Mouse (Mus musculus) forebrain, embryonic 14.5 days (tissue): ENCODE results near the gene Aktip. TPM values are rescaled to one million over a fixed set of nuclear protein-coding genes. Genes with fewer than 3 reads are reported as not detected.

Experiments
- ATAC-seq: fragments of 200-750 bp; cut with Nextera tagmentation; 2 replicates; pipeline ENCODE4 v1.8.0; 2017; ENCODE audit warnings: mild to moderate bottlenecking, moderate library complexity
- DNase-seq: peaks from one replicate; pipeline ENCODE4 v3.0.0-alpha.2; 2015; ENCODE audit warnings: low spot score
- H3K27ac ChIP-seq: fragments of 300-500 bp; sonication (generic); 2 replicates; pipeline ENCODE4 v1.5.1; 2014; ENCODE audit warnings: low read depth, mild to moderate bottlenecking, control low read depth, low read length, moderate library complexity
- H3K27me3 ChIP-seq: fragments of 300-500 bp; sonication (generic); replicated peaks from 2 replicates; pipeline ENCODE4 v1.6.1; 2014; ENCODE audit warnings: low read length, control low read depth, mixed read lengths; ENCODE audit not compliant: control insufficient read depth, insufficient read depth
- H3K36me3 ChIP-seq: fragments of 300-500 bp; sonication (generic); 2 replicates; pipeline ENCODE4 v1.6.1; 2014; ENCODE audit warnings: low read length, control low read depth; ENCODE audit not compliant: control insufficient read depth, insufficient read depth
- H3K4me1 ChIP-seq: fragments of 300-500 bp; sonication (generic); 2 replicates; pipeline ENCODE4 v1.6.1; 2014; ENCODE audit warnings: antibody characterized with exemption, low read length, control low read depth; ENCODE audit not compliant: control insufficient read depth, insufficient read depth
- H3K4me2 ChIP-seq: fragments of 300-500 bp; sonication (generic); 2 replicates; pipeline ENCODE4 v1.6.1; 2014; ENCODE audit warnings: mild to moderate bottlenecking, control low read depth, low read length
- H3K4me3 ChIP-seq: fragments of 300-500 bp; sonication (generic); 2 replicates; pipeline ENCODE4 v1.5.1; 2014; ENCODE audit warnings: low read depth, low read length, control low read depth
- H3K9ac ChIP-seq: fragments of 300-500 bp; sonication (generic); 2 replicates; pipeline ENCODE4 v1.6.1; 2014; ENCODE audit warnings: mild to moderate bottlenecking, low read length, control low read depth, moderate library complexity
- H3K9me3 ChIP-seq: fragments of 300-500 bp; sonication (generic); replicated peaks from 2 replicates; pipeline ENCODE4 v1.6.1; 2016; ENCODE audit warnings: low read length, control low read depth, mixed read lengths; ENCODE audit not compliant: control insufficient read depth
- WGBS: fragments of 180-500 bp; shearing (Covaris S2); extraction: QIAGEN DNeasy Blood & Tissue Kit; methylation state at CpG from one replicate; pipeline ENCODE4 v1.1.7; 2014; 5-methylcytosine and 5-hydroxymethylcytosine counted together
- polyA plus RNA-seq: library from polyadenylated mRNA; unstranded; fragments of >200 nt; fragmentation: Nextera tagmentation; extraction: Ambion mirVana; gene quantifications from 2 replicates; pipeline ENCODE4 v1.2.1, GENCODE M21; 2014

Gene Aktip
- polyA plus RNA-seq, 1 experiment from 2014 or later: 142 TPM

DNA sequence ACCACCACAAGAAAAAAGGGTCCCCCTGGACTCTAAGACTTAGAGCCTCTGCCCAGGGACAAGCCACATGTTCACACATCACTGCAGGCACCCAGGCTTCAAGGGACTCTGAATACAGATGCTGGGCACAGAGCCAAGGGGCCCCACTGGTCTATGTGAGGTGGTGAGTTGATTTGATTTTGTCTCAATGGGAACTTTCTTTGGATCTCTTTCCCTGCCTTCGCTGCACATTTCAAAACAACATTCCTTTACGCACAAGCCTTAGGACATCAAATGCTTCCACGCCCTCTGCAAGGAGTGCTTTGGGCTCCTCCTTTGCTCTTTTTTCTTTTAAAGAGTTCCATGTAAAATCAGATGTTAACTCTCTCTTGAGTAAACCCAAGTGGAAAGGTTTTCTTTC is 1.7 kb downstream of the Aktip start:
- ATAC-seq (no peak), DNase-seq (no peak)
- Histone ChIP-seq H3K9me3 (no peaks in the 10 kb centered on the region), H3K27ac (no peak overlapping the region), H3K27me3 (no peaks in the 10 kb centered on the region), H3K36me3 (no peaks in the 10 kb centered on the region), H3K4me3 (no peak overlapping the region), H3K4me2 (no peak overlapping the region), H3K9ac (no peak overlapping the region), H3K4me1 (no peaks in the 10 kb centered on the region)
- 23% methylated on average over 3 of the region's 3 CpGs for WGBS

DNA sequence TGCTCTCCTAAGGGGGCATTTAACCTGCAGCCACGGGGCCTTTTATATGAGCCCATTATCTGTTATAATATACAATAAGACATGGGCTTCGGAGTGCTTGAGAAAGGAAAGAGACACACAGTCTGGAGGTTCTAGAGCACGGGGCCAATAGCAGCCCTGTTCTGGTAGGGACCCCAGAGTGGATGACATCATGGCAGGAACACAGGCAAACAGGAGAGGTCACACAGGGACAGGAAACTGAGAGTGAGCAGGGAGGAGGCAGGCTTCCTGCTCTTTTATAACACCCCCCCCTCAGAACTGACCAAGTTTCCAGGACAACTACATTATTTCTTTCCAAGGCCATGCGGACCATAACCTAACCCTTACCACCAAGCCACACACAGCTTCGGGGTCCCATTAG is 2.5 kb downstream of the Aktip start:
- no peak overlapping the region for H3K9ac ChIP-seq
- H3K4me3 ChIP-seq: no peak overlapping the region
- H3K27me3 ChIP-seq: no peaks in the 10 kb centered on the region
- H3K27ac ChIP-seq: no peak overlapping the region
- no peaks in the 10 kb centered on the region for H3K9me3 ChIP-seq
- ATAC-seq (no peak), DNase-seq (no peak)
- 92% methylated on average over 5 of the region's 5 CpGs for WGBS
- H3K4me1 ChIP-seq: no peaks in the 10 kb centered on the region
- no peak overlapping the region for H3K4me2 ChIP-seq
- no peaks in the 10 kb centered on the region for H3K36me3 ChIP-seq

DNA sequence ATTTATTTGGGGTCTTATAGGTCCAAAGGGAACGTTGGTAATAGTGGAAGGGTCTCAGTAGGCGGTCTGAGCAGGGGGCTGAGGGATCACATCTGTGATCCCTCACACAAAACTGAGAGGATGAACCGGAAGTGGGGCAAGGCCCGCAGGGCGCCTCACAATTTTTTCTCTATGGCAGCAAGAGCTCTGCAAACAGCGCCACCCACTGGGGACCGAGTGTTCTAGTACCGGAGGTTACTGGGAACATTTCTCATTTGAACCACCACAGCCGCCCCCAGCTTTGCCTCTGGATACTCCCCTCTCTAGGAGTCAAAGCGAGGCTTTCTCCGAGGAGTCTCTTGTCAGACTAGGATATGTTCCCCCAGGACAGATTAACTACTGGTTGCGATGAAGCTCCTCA is 3.1 kb downstream of the Aktip start:
- H3K36me3 ChIP-seq: no peaks in the 10 kb centered on the region
- H3K4me3 ChIP-seq: no peak overlapping the region
- no peak overlapping the region for H3K9ac ChIP-seq
- H3K4me1 ChIP-seq: no peaks in the 10 kb centered on the region
- H3K4me2 ChIP-seq: no peak overlapping the region
- 80% methylated on average over 12 of the region's 12 CpGs for WGBS
- DNase-seq (no peak), ATAC-seq (no peak)
- no peaks in the 10 kb centered on the region for H3K27me3 ChIP-seq
- no peaks in the 10 kb centered on the region for H3K9me3 ChIP-seq
- no peak overlapping the region for H3K27ac ChIP-seq

DNA sequence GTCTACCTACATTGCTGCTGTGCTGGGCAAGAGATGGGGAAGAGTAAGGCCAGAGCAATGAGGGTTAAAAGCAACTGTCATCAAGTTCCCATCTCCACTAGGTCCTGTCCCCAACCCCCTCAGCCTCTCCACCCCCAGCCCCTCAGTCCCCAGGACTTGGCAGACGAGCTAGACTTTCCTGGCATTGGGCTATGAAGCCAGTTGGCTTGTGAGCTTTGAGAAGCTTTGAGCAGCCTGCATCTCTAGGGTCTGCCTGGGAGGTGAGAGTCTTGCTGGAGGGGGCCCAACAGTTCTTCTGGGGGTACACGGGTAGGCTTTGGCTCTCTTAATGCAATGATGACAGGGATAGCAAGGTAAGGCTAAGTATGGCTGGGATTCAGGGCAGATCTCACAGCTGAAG is 5.7 kb downstream of the Aktip start:
- no peaks in the 10 kb centered on the region for H3K36me3 ChIP-seq
- 0 out of 2 replicates have a peak, but pooled peaks cover 4% of the 10 kb centered on the region for H3K4me1 ChIP-seq
- no peak for ATAC-seq
- no peak overlapping the region for H3K27ac ChIP-seq
- no peaks in the 10 kb centered on the region for H3K9me3 ChIP-seq
- no peak for DNase-seq
- H3K4me3 ChIP-seq: no peak overlapping the region
- peaks cover 5% of the 10 kb centered on the region for H3K27me3 ChIP-seq
- WGBS: 78% methylated on average over 2 of the region's 2 CpGs
- H3K9ac ChIP-seq: no peak overlapping the region
- H3K4me2 ChIP-seq: no peak overlapping the region

DNA sequence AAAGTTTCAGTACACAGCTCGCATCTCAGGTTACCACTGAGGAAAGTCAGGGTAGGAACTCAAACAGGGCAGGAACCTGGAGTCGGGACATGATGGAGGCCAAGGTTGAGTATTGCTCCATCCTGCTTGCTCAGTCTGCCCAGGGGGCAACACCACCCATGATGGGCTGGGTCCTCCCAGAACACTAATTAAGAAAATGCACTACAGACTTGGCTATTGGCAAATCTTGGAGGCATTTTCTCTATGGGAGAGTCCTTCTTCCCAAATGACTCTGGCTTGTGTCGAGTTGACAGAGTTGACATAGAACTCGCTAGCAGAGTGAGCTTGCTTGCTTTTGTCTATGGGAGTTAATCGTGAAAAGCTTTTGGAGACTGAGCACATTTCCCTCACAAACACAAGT is 6.8 kb downstream of the Aktip start:
- Histone ChIP-seq H3K27me3 (peaks cover 5% of the 10 kb centered on the region), H3K27ac (no peak overlapping the region), H3K36me3 (no peaks in the 10 kb centered on the region), H3K9me3 (no peaks in the 10 kb centered on the region), H3K4me1 (0 out of 2 replicates have a peak, but pooled peaks cover 4% of the 10 kb centered on the region), H3K9ac (no peak overlapping the region), H3K4me2 (no peak overlapping the region), H3K4me3 (no peak overlapping the region)
- WGBS: 79% methylated on average over 5 of the region's 5 CpGs
- ATAC-seq (no peak), DNase-seq (no peak)

DNA sequence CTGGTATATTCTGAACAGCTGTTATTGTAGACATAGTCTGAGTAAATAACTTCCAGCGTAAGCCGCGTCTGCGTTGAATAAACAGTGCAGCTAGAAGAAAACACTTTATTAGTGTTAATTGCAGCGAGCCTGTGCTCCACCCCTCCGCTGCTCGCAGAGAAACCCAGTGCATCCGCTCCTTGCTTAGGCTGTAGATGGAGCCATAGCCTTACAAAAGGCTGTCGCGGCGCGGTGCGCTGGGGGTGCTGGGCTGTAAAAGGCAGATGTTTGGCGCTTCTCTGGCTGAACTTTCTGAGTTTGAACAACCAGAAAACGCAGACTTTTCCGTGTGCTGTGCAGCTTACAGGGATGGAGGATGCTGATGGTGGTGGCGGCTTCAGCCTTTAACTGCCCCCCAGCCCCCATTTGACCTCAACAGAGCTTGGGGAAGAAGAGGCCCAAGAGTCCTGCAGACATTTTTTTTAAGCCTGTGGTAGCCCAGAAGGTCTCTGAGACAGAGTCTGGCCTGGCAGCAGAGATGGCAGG is 8.9 kb downstream of the Aktip start:
- Histone ChIP-seq H3K36me3 (no peaks in the 10 kb centered on the region), H3K27ac (no peak overlapping the region), H3K9me3 (no peaks in the 10 kb centered on the region), H3K9ac (no peak overlapping the region), H3K4me2 (peak overlapping the region; percentile 26), H3K4me1 (0 out of 2 replicates have a peak, but pooled peaks cover 4% of the 10 kb centered on the region), H3K27me3 (peaks cover 5% of the 10 kb centered on the region), H3K4me3 (no peak overlapping the region)
- ATAC-seq: peak; percentile 87
- peak; percentile 90 for DNase-seq
- WGBS: under 1% methylated on average over 17 of the region's 17 CpGs

DNA sequence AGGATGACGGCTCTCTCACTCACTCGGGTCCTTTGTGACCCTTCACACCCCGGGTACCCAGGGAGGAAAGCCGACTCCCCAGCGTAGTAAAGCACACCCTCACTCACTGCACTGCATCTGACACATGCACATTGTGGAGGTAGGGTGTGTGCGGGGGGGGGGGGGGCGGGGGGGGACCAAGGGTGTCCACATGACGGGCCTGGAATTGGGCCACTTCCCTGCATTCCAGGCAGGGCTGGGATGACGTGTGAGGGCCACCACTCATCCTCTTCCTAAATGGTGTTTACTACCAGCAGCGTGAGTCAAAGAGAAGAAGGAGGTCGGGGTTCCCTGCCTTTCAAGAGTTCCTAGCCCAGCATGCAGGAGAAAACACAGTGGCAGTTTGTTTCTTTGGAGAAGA is 11.6 kb downstream of the Aktip start:
- Histone ChIP-seq H3K36me3 (no peaks in the 10 kb centered on the region), H3K4me2 (no peak overlapping the region), H3K9ac (no peak overlapping the region), H3K9me3 (0 out of 2 replicates have a peak, but pooled peaks cover 3% of the 10 kb centered on the region), H3K4me1 (0 out of 2 replicates have a peak, but pooled peaks cover 4% of the 10 kb centered on the region), H3K27me3 (peaks cover 5% of the 10 kb centered on the region), H3K4me3 (no peak overlapping the region), H3K27ac (no peak overlapping the region)
- ATAC-seq (no peak), DNase-seq (no peak)
- WGBS: 73% methylated on average over 10 of the region's 11 CpGs

DNA sequence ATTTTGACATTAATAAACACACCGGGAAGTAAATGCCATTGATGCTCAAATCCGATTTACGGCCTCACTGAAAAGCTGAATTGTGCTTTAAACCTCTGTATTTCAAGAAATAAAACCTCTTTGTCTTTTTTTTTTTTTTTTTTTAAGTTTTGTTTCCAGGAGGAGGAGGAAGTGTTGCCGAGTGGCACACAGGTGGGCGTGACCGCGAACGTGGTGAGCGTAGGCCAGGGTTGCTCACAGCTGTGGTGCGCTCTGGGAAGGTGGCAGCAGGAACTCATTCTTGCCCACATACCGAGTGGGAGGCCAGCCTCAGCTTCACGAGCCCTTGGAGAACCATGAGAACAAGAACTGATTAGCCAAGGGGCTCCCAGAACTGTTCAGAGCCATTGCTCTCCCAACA is 13.4 kb downstream of the Aktip start:
- no peak for DNase-seq
- 0 out of 2 replicates have a peak, but pooled peaks cover 4% of the 10 kb centered on the region for H3K4me1 ChIP-seq
- peaks cover 5% of the 10 kb centered on the region for H3K27me3 ChIP-seq
- 0 out of 2 replicates have a peak, but pooled peaks cover 3% of the 10 kb centered on the region for H3K9me3 ChIP-seq
- H3K27ac ChIP-seq: no peak overlapping the region
- no peak overlapping the region for H3K9ac ChIP-seq
- H3K4me3 ChIP-seq: no peak overlapping the region
- no peak overlapping the region for H3K4me2 ChIP-seq
- 87% methylated on average over 12 of the region's 12 CpGs for WGBS
- no peak for ATAC-seq
- H3K36me3 ChIP-seq: no peaks in the 10 kb centered on the region

DNA sequence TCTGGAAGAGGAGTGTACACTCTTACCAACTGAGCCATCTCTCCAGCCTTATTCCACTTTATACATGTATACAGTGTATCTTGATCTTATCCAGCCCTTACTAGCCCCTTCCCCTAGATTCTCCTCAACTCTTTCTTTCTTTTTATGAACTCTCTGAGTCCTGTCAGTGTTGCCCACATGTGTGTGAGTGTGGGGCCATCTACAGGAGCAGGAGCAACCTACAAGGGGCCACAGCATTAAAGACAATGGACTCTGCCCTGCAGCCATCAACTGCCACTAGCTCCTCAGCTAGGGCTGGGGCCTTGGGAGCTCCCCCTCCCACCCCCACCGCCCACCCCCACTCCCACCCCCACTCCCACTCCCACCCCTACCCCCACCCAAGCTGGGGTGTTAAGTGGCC is 22.1 kb downstream of the Aktip start:
- no peak overlapping the region for H3K27ac ChIP-seq
- H3K4me3 ChIP-seq: no peak overlapping the region
- no peak overlapping the region for H3K4me2 ChIP-seq
- H3K9ac ChIP-seq: no peak overlapping the region
- no peaks in the 10 kb centered on the region for H3K27me3 ChIP-seq
- no peaks in the 10 kb centered on the region for H3K36me3 ChIP-seq
- no peaks in the 10 kb centered on the region for H3K9me3 ChIP-seq
- DNase-seq (no peak), ATAC-seq (no peak)
- 70% methylated on average over 1 of the region's 1 CpGs for WGBS
- H3K4me1 ChIP-seq: no peaks in the 10 kb centered on the region
